Mouse (Mus musculus) activated CD4-positive, CD25-positive, alpha-beta regulatory T cell, adult 4 months (primary cell): ENCODE measurements around the gene Mgst3. TPM values are rescaled to one million over a fixed set of nuclear protein-coding genes. Genes with fewer than 3 reads are reported as not detected.
A peak's percentile ranks its signal among the peaks of the same experiment; 100 is the strongest.

Experiments used
- ATAC-seq: one replicate; pipeline ENCODE4 v1.8.0; 2017
- polyA plus RNA-seq, 2 experiments: library from polyadenylated mRNA; unstranded; fragments of 100-300 nt; shearing (Covaris generic); gene quantifications; one replicate each; pipeline ENCODE4 v1.2.1; 2017

The Mgst3 gene
- 1 to 10 TPM; 1.5 to 2.6 TPM for polyA plus RNA-seq

- ATAC-seq: peak; percentile 86
Observed at GRCm38 (mm10) chr1:167393683-167394492, at the start of gene Mgst3. Gene Mgst3, minus strand, starts transcription at chr1:167393841.

DNA sequence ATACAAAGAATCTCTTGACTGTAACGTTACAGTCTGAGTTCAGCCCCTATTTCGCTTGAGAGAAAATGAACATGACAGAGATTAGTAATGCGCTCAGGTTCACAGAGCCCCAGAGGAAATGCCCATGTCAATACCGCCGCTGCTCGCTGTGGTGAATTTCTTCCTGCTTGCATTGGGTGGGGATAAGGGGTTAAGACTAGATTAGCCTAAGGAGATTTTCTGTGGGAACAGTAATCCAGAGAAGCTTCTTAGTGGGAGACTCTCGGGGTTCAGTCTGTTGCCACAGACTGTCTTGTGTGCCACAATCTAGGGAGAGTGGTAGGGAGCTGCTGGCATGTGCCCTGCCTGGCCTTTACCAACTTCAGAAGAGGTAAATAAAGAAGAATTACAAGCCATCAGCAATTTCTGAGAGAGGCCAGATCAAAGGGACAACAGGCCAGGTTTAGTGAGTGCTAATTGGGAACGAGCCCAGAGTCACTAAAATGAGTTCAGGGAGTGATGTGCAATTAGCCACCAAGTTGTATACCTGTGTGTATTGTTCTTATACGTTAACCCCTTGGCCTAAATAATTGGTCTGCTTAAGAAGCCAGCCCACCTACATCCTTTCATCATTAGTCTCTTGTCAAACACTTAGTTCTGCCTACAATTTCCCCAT, 44.7 kb upstream of the Mgst3 start:
- no peak for ATAC-seq

GRCm38 (mm10) chr1:167437091-167437490, 43.5 kb upstream of the Mgst3 start:
- ATAC-seq: no peak

- no peak for ATAC-seq
Observed at GRCm38 (mm10) chr1:167436186-167436975, 42.7 kb upstream of the Mgst3 start.

DNA sequence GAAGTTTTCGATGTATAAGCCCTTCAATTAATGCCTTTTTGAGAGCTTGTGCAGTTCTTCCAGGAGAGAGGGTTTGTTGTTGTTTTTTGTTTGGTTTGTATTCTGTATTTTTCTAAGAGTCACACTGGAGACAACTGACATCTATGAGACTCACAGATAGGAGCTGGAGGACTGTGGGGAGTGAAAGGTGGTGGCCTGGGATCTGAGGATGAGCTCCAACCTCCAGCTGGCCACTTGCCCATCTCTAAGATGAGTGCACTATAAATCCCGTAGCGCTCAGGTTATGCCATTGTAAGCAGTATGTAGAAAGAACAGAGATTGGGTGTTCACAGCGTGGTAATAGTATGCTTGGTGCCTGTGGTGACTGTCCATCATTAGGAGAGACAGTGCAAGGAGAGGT, 41.3 kb upstream of the Mgst3 start:
- ATAC-seq: no peak

- ATAC-seq: no peak
Observed at GRCm38 (mm10) chr1:167430976-167431676, 37.5 kb upstream of the Mgst3 start.

DNA sequence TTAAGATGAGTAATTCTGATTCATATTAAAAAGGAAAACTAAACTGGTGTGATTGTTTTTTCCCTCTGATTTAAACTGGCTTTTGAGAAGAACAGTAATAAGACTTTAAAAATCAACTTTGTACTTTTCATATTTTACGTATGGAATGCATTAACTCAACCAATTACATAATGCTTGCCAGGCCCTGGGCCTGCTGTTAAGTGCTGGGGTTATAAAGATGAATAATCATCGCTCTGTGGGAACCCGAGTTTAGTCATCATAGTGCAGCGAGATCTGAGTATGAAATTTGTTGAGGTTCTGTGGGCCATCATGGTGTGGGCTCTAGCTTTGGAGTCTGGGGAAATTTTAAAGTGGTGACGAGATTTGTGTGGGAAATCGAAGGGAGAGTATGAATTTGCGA, 33.0 kb upstream of the Mgst3 start:
- ATAC-seq: no peak

- no peak for ATAC-seq
Observed at GRCm38 (mm10) chr1:167425572-167425971, 31.9 kb upstream of the Mgst3 start.

GRCm38 (mm10) chr1:167422501-167423240, 29.0 kb upstream of the Mgst3 start:
- no peak for ATAC-seq

DNA sequence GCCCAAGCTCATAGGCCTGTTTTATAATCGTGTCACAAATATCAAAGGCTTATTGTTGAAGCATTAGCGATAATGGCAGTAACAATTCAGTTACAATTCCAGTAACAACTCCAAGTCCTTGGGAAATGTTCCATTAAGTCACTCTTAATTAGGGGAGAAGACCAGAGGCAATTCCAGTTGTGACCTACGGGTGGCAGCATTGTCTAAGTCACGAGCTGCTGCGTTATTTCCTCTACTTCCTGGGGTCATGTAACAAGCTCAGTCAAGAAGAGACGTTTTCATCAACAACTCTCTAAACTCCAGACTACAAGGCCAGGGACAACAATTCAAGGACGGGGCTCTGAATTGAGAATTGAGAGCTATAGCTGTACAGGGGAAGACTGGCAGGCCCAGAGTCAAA, 21.2 kb upstream of the Mgst3 start:
- ATAC-seq: peak; percentile 49

DNA sequence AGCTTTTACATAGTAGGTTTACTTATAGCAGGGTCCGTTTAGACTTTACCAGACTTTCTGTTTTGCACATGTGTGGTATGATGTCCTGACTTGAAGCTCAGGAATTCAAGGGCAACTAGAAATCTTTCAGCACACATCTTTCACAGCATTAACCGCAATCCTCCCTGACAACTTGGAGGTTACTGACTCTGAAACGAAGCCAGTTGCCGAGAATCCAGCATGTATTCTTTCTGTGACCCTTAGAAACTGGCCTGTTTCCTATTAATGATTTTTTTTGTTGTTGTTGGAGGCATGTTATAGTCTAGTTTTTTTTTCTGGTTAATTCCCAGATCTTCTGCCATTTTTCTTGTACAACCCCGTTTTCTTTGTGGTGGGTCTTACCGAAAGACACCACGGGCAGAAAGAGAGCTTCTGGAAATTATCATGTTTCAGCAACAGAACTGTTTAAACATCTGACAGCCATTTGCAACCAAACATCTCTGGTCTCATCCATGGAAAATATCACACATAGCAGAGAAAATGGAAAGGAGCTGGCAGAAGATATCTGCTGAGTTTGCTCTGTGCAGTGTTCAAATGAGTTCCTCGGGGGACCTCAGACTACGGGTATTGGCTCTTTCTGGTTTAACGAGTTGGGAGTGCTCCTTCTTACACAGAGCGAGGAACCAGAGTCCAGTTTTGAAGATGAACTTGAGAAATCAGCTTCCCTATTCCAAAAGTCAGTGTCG, 18.5 kb upstream of the Mgst3 start:
- no peak for ATAC-seq

- ATAC-seq: no peak
Observed at GRCm38 (mm10) chr1:167409601-167410000, 16.0 kb upstream of the Mgst3 start.

- ATAC-seq: no peak
Observed at GRCm38 (mm10) chr1:167405237-167405636, 11.6 kb upstream of the Mgst3 start.

DNA sequence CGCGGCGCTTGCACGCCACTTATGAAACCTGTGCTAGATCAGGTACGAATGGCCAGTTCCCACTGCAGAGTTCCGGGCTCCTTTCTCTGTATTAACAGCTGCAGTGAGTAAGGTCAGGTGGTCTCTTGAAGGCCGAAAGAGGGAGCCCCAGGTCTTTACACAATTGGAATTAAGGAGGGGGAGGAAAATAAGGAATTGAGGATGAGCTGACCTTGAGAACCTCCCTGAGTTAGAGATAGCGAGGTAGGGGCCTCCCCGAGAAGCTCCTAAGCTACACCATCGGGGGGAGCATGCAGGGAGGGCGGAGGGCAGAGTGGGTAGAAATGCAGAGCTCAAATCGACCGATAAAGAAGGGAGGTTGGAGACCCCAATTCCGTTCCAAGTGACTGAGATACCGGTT, 360 bp downstream of the Mgst3 start:
- no peak for ATAC-seq

DNA sequence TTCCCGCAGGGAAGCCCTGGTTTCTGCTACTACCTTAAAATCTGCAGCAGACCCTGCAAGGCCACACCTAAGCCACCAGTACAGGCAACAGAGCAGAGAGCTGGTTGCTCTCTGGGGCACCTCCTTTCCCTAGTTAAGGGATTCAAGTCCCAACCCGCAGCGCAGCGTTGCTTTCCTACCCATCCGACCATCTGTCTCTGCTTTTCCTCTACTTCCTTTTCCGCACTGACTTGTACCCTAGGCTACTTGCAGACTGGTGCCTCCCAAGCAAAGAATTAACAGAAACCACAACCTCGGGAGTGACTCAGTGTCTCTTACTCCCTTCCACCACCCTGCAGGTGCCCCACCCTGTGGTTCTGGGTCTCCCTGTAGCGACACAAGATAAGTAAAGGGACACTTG, 954 bp downstream of the Mgst3 start:
- no peak for ATAC-seq

DNA sequence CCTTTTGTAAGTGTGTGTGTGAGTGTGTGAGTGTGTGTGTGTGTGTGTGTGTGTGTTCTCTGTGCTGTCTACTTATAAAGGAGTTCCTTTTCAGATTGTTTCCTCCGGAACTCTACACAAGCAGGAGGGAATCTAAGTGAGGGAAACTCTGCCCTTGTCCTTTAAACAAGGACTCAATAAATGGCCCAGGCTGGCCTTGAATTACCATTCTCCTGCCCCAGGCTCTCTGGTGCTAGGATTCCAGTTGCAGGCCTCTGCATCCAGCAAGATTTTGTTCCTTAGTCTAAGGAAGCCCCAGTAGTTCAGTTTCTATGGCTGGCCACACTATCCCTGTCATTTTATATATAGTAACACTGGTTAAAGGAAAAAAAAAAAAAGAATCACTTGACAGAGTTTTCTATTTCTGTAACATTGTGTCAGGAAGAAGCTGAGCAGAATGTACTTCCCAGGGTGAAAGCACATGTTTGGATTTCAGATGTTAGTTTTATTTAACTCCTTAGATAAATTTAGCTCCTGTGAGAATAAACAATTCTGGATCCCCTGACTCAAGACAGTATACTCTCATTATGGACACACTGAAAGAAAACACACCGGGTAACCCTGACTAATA, 1.5 kb downstream of the Mgst3 start:
- no peak for ATAC-seq

GRCm38 (mm10) chr1:167391241-167391640, 2.4 kb downstream of the Mgst3 start:
- ATAC-seq: no peak

GRCm38 (mm10) chr1:167390381-167390780, 3.3 kb downstream of the Mgst3 start:
- no peak for ATAC-seq

GRCm38 (mm10) chr1:167389584-167389983, 4.1 kb downstream of the Mgst3 start:
- no peak for ATAC-seq

- no peak for ATAC-seq
Observed at GRCm38 (mm10) chr1:167388571-167388970, 5.1 kb downstream of the Mgst3 start.

GRCm38 (mm10) chr1:167387796-167388195, 5.8 kb downstream of the Mgst3 start:
- ATAC-seq: no peak
